Mouse (Mus musculus) midbrain, embryonic 10.5 days (tissue): ENCODE measurements at regions not wholly inside any gene's neighbourhood (a gene's known extent, or its start where the extent isn't known, plus 50 kb on each side); places are given as distances from the start of the nearest gene placed in this dataset.
"Not testable (repeated sequence)": the region's sequence is repeated elsewhere in the genome, so short reads cannot be mapped to it uniquely, and the experiment has no call there.

ENCODE experiments used
- DNase-seq: peaks from one replicate; pipeline ENCODE4 v3.0.0-alpha.2; 2017; ENCODE audit warnings: low spot score
- H3K27ac ChIP-seq: fragments of 300-500 bp; sonication (generic); replicated peaks from 2 replicates; pipeline ENCODE4 v1.5.1; 2016; ENCODE audit warnings: mild to moderate bottlenecking
- H3K27me3 ChIP-seq: fragments of 300-500 bp; sonication (generic); 2 replicates; pipeline ENCODE4 v1.6.1; 2016; ENCODE audit warnings: low read depth, mild to moderate bottlenecking; ENCODE audit not compliant: poor library complexity, severe bottlenecking
- H3K36me3 ChIP-seq: fragments of 300-500 bp; sonication (generic); 2 replicates; pipeline ENCODE4 v1.6.1; 2016; ENCODE audit warnings: mild to moderate bottlenecking, moderate library complexity
- H3K4me1 ChIP-seq: fragments of 300-500 bp; sonication (generic); 2 replicates; pipeline ENCODE4 v1.6.1; 2016
- H3K4me3 ChIP-seq: fragments of 300-500 bp; sonication (generic); 2 replicates; pipeline ENCODE4 v1.5.1; 2016; ENCODE audit warnings: mild to moderate bottlenecking, moderate library complexity
- H3K9me3 ChIP-seq: fragments of 300-500 bp; sonication (generic); replicated peaks from 2 replicates; pipeline ENCODE4 v1.6.1; 2016; ENCODE audit warnings: mild to moderate bottlenecking
- WGBS: fragments of 180-500 bp; shearing (Covaris S2); methylation state at CpG from one replicate; pipeline ENCODE4 v1.1.7; 2016; 5-methylcytosine and 5-hydroxymethylcytosine counted together

- no peak overlapping the region for H3K27ac ChIP-seq
- no peaks in the 10 kb centered on the region for H3K36me3 ChIP-seq
- WGBS = 93% methylated on average over 3 of the region's 3 CpGs
- DNase-seq = no peak
- no peaks in the 10 kb centered on the region for H3K27me3 ChIP-seq
- no peaks in the 10 kb centered on the region for H3K9me3 ChIP-seq
- H3K4me3 ChIP-seq = no peak overlapping the region
- H3K4me1 ChIP-seq = no peaks in the 10 kb centered on the region
Measured at GRCm38 (mm10) chr11:7705312-7705764, 491.6 kb upstream of the Igfbp3 start.

- no peak overlapping the region for H3K27ac ChIP-seq
- H3K36me3 ChIP-seq = no peaks in the 10 kb centered on the region
Measured at GRCm38 (mm10) chr11:7697591-7697990, 483.9 kb upstream of the Igfbp3 start.

GRCm38 (mm10) chr11:7689701-7690100, 476.0 kb upstream of the Igfbp3 start:
- not testable (repeated sequence) for H3K36me3 ChIP-seq, DNase-seq, H3K9me3 ChIP-seq, H3K27me3 ChIP-seq, H3K4me3 ChIP-seq, H3K4me1 ChIP-seq, H3K27ac ChIP-seq
- WGBS = 66% methylated on average over 3 of the region's 3 CpGs

More at GRCm38 (mm10) chr11:7697591-7697990, 483.9 kb upstream of the Igfbp3 start:
- H3K4me1 ChIP-seq = no peaks in the 10 kb centered on the region
- H3K27me3 ChIP-seq = no peaks in the 10 kb centered on the region
- no peak for DNase-seq
- no peak overlapping the region for H3K4me3 ChIP-seq
- WGBS = 89% methylated on average over 1 of the region's 1 CpGs
- no peaks in the 10 kb centered on the region for H3K9me3 ChIP-seq

GRCm38 (mm10) chr11:7672821-7673220, 459.1 kb upstream of the Igfbp3 start:
- no peaks in the 10 kb centered on the region for H3K27me3 ChIP-seq
- H3K27ac ChIP-seq = no peak overlapping the region
- H3K4me1 ChIP-seq = no peaks in the 10 kb centered on the region
- H3K9me3 ChIP-seq = no peaks in the 10 kb centered on the region
- no peak overlapping the region for H3K4me3 ChIP-seq
- DNase-seq = no peak
- H3K36me3 ChIP-seq = no peaks in the 10 kb centered on the region

GRCm38 (mm10) chr11:7630637-7631036, 416.9 kb upstream of the Igfbp3 start:
- no peaks in the 10 kb centered on the region for H3K27me3 ChIP-seq
- H3K4me3 ChIP-seq = no peak overlapping the region
- no peak for DNase-seq

GRCm38 (mm10) chr11:7625256-7625655, 411.5 kb upstream of the Igfbp3 start:
- H3K9me3 ChIP-seq = no peaks in the 10 kb centered on the region
- H3K4me3 ChIP-seq = no peak overlapping the region
- H3K4me1 ChIP-seq = no peaks in the 10 kb centered on the region
- no peaks in the 10 kb centered on the region for H3K27me3 ChIP-seq
- WGBS = 88% methylated on average over 3 of the region's 3 CpGs
- no peak for DNase-seq
- H3K27ac ChIP-seq = no peak overlapping the region
- no peaks in the 10 kb centered on the region for H3K36me3 ChIP-seq

More at GRCm38 (mm10) chr11:7630637-7631036, 416.9 kb upstream of the Igfbp3 start:
- Histone ChIP-seq H3K9me3 (no peaks in the 10 kb centered on the region), H3K27ac (no peak overlapping the region), H3K4me1 (no peaks in the 10 kb centered on the region), H3K36me3 (no peaks in the 10 kb centered on the region)

GRCm38 (mm10) chr11:7620320-7620719, 406.6 kb upstream of the Igfbp3 start:
- Histone ChIP-seq H3K36me3 (no peaks in the 10 kb centered on the region), H3K27me3 (no peaks in the 10 kb centered on the region), H3K4me3 (no peak overlapping the region), H3K27ac (no peak overlapping the region), H3K4me1 (no peaks in the 10 kb centered on the region), H3K9me3 (no peaks in the 10 kb centered on the region)
- 86% methylated on average over 6 of the region's 6 CpGs for WGBS
- no peak for DNase-seq

GRCm38 (mm10) chr11:7610752-7611151, 397.0 kb upstream of the Igfbp3 start:
- H3K27me3 ChIP-seq = no peaks in the 10 kb centered on the region
- no peak overlapping the region for H3K27ac ChIP-seq
- no peaks in the 10 kb centered on the region for H3K9me3 ChIP-seq
- H3K4me3 ChIP-seq = no peak overlapping the region
- no peaks in the 10 kb centered on the region for H3K36me3 ChIP-seq
- no peaks in the 10 kb centered on the region for H3K4me1 ChIP-seq
- no peak for DNase-seq
- WGBS = 79% methylated on average over 2 of the region's 2 CpGs

- no peak overlapping the region for H3K4me3 ChIP-seq
- DNase-seq = no peak
- no peak overlapping the region for H3K27ac ChIP-seq
- H3K36me3 ChIP-seq = no peaks in the 10 kb centered on the region
- no peaks in the 10 kb centered on the region for H3K27me3 ChIP-seq
- no peaks in the 10 kb centered on the region for H3K4me1 ChIP-seq
- no peaks in the 10 kb centered on the region for H3K9me3 ChIP-seq
Measured at GRCm38 (mm10) chr11:7609921-7610320, 396.2 kb upstream of the Igfbp3 start.

- 87% methylated on average over 7 of the region's 7 CpGs for WGBS
- H3K27ac ChIP-seq = no peak overlapping the region
- DNase-seq = no peak
- H3K27me3 ChIP-seq = no peaks in the 10 kb centered on the region
- no peak overlapping the region for H3K4me3 ChIP-seq
- H3K4me1 ChIP-seq = no peaks in the 10 kb centered on the region
- no peaks in the 10 kb centered on the region for H3K36me3 ChIP-seq
- no peaks in the 10 kb centered on the region for H3K9me3 ChIP-seq
Measured at GRCm38 (mm10) chr11:7606652-7607051, 392.9 kb upstream of the Igfbp3 start.

GRCm38 (mm10) chr11:7592010-7592409, 378.3 kb upstream of the Igfbp3 start:
- H3K9me3 ChIP-seq = no peaks in the 10 kb centered on the region
- H3K4me3 ChIP-seq = no peak overlapping the region
- H3K27ac ChIP-seq = no peak overlapping the region
- H3K27me3 ChIP-seq = no peaks in the 10 kb centered on the region
- no peaks in the 10 kb centered on the region for H3K4me1 ChIP-seq
- no peak for DNase-seq
- 87% methylated on average over 4 of the region's 4 CpGs for WGBS
- H3K36me3 ChIP-seq = no peaks in the 10 kb centered on the region

- Histone ChIP-seq H3K4me3 (no peak overlapping the region), H3K27ac (no peak overlapping the region), H3K4me1 (no peaks in the 10 kb centered on the region), H3K9me3 (0 out of 2 replicates have a peak, but pooled peaks cover 5% of the 10 kb centered on the region), H3K27me3 (no peaks in the 10 kb centered on the region), H3K36me3 (no peaks in the 10 kb centered on the region)
- DNase-seq = no peak
- 95% methylated on average over 2 of the region's 2 CpGs for WGBS
Measured at GRCm38 (mm10) chr11:7583296-7583695, 369.6 kb upstream of the Igfbp3 start.

GRCm38 (mm10) chr11:7568484-7568883, 354.8 kb upstream of the Igfbp3 start:
- Histone ChIP-seq H3K4me1 (no peaks in the 10 kb centered on the region), H3K9me3 (no peaks in the 10 kb centered on the region), H3K4me3 (no peak overlapping the region), H3K36me3 (no peaks in the 10 kb centered on the region), H3K27me3 (no peaks in the 10 kb centered on the region), H3K27ac (no peak overlapping the region)
- no peak for DNase-seq
- WGBS = 92% methylated on average over 1 of the region's 1 CpGs

- WGBS = 37% methylated on average over 2 of the region's 2 CpGs
- H3K27ac ChIP-seq = no peak overlapping the region
- DNase-seq = no peak
- no peaks in the 10 kb centered on the region for H3K9me3 ChIP-seq
- H3K4me3 ChIP-seq = no peak overlapping the region
- H3K36me3 ChIP-seq = no peaks in the 10 kb centered on the region
- no peaks in the 10 kb centered on the region for H3K27me3 ChIP-seq
- no peaks in the 10 kb centered on the region for H3K4me1 ChIP-seq
Measured at GRCm38 (mm10) chr11:7562029-7562428, 348.3 kb upstream of the Igfbp3 start.
